Mouse (Mus musculus): ENCODE measurements around the gene 5031439G07Rik. TPM values are rescaled to one million over a fixed set of nuclear protein-coding genes. Genes with fewer than 3 reads are reported as not detected.
A peak's percentile ranks its signal among the peaks of the same experiment; 100 is the strongest.

5031439G07Rik gene
- polyA plus RNA-seq, 1 experiment: 23.2 TPM

DNA sequence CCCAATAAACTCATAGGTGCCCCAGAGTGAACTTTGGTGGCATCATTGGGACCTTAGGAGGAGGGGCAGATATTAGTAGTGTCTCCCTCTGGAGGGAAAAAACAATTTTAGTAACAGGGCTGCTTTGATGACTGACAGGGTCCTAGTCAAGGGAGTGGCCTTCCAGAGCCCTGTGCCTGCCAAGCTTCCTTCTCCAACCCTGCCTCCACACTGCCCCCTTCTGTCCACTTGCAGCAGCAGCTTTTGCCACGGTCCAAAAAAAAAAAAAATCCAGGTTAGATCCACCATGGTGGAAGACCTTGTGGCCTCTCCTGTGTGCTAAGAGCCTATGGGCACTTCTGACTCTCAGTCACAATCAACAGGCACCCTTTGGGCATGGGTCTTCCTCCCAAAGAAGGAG is 7.6 kb upstream of the 5031439G07Rik start:
- TF ChIP-seq CTCF (IDR thresholded peaks at IDR 0.05; ENCODE audit: insufficient read depth, low read length) (peak; percentile 74), POLR2A (IDR thresholded peaks at IDR 0.05; ENCODE audit: borderline replicate concordance, extremely low read depth, low read depth, low read length) (no peak)
- H3K4me3 ChIP-seq (replicated peaks; ENCODE audit: extremely low read depth, low read depth, low read length): no peak overlapping the region
- WGBS: 0% methylated on average over 1 of the region's 1 CpGs
- peak; percentile 46 for DNase-seq
- H3K4me1 ChIP-seq (ENCODE audit: control insufficient read depth, insufficient read depth, low read length): no peaks in the 10 kb centered on the region

DNA sequence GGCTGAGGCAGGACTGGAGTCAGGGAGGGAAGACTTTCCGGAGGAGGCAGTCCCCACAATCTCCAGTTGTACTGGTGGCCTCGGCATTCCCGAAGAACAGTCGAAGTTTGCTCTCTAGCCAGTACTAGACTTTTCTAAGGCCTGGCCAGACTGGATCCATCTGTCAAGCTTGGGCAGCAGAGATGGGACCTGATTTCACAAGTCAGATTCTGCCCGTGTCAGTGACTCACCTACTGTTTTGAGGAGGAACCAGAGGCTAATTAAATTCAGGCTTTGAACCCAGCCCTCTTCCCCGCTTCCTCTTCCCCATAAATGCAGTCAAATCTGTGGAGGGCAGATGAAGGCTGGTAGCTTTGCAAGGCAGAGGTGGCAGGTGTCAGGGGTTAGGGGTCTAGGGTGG is 6.7 kb upstream of the 5031439G07Rik start:
- Histone ChIP-seq H3K4me1 (ENCODE audit: control insufficient read depth, insufficient read depth, low read length) (no peaks in the 10 kb centered on the region), H3K4me3 (replicated peaks; ENCODE audit: extremely low read depth, low read depth, low read length) (no peak overlapping the region)
- WGBS: 35% methylated on average over 6 of the region's 6 CpGs
- no peak for TF ChIP-seq POLR2A (IDR thresholded peaks at IDR 0.05; ENCODE audit: borderline replicate concordance, extremely low read depth, low read depth, low read length)
- TF ChIP-seq CTCF (IDR thresholded peaks at IDR 0.05; ENCODE audit: insufficient read depth, low read length): no peak
- no peak for DNase-seq

DNA sequence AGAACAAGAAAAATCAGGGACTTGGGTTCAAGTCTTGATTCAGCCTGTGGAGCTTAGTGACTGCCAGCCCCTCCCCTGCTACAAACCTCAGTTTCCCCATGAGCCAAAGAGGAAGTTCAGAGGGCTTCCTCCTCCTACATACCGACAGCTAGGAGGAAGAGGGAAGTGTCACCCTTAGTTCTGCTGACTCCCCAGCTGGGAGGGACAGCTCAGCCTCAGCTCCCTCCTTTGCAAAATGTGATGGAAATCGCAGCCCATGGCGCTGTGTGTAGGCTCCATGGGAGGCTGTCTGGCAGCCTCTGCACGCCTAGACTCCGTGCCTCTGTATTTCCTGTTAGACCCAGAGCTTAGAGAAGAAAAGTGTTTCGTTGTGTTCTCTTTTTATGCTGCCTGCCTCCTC is 6.1 kb upstream of the 5031439G07Rik start:
- H3K4me3 ChIP-seq (replicated peaks; ENCODE audit: extremely low read depth, low read depth, low read length): no peak overlapping the region
- TF ChIP-seq CTCF (IDR thresholded peaks at IDR 0.05; ENCODE audit: insufficient read depth, low read length) (no peak), POLR2A (IDR thresholded peaks at IDR 0.05; ENCODE audit: borderline replicate concordance, extremely low read depth, low read depth, low read length) (no peak)
- H3K4me1 ChIP-seq (ENCODE audit: control insufficient read depth, insufficient read depth, low read length): no peaks in the 10 kb centered on the region
- WGBS: 21% methylated on average over 6 of the region's 6 CpGs
- no peak for DNase-seq

DNA sequence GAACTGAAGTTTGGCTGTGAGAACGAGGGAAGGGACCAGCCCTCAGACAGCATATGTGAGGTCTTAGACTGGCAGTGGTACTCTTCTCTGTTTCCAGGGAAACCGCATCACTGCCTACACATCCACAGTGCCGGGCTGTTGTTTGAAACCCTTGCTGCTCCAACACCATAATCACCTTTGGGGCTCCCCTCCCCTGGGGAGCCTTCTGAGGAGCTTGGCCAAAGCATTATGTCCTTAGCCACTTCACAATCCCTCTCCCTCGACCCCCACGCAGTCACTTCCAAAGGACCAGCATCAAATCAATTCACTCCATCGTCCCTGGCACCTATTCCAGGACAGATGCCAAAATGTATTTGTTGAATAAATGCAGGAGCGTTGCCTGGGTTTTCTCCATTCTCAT is 1.4 kb upstream of the 5031439G07Rik start:
- Histone ChIP-seq H3K4me1 (ENCODE audit: control insufficient read depth, insufficient read depth, low read length) (no peaks in the 10 kb centered on the region), H3K4me3 (replicated peaks; ENCODE audit: extremely low read depth, low read depth, low read length) (no peak overlapping the region)
- TF ChIP-seq CTCF (IDR thresholded peaks at IDR 0.05; ENCODE audit: insufficient read depth, low read length) (no peak), POLR2A (IDR thresholded peaks at IDR 0.05; ENCODE audit: borderline replicate concordance, extremely low read depth, low read depth, low read length) (no peak)
- WGBS: 74% methylated on average over 7 of the region's 7 CpGs
- no peak for DNase-seq

DNA sequence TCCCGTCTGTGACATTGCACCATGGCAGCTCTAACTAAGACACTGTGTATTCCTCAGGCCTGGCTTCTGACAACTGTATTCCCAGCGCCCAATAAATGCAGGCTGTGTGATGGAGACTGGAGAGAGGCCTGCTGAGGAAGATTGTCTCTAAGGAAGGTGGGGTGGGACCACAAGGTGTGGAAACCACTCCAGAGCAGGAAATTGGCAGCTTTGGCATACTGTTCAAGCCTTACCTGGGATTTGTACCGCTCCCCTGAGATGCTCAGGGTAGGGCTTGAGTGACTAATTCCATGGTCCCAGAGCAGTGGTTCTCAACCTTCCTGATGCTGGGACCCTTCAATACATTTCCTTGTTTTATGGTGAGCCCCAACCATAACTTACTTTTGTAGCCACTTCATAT is 747 bp upstream of the 5031439G07Rik start:
- H3K4me1 ChIP-seq (ENCODE audit: control insufficient read depth, insufficient read depth, low read length): no peaks in the 10 kb centered on the region
- 81% methylated on average over 3 of the region's 3 CpGs for WGBS
- no peak overlapping the region for H3K4me3 ChIP-seq (replicated peaks; ENCODE audit: extremely low read depth, low read depth, low read length)
- DNase-seq: no peak
- TF ChIP-seq CTCF (IDR thresholded peaks at IDR 0.05; ENCODE audit: insufficient read depth, low read length): no peak
- TF ChIP-seq POLR2A (IDR thresholded peaks at IDR 0.05; ENCODE audit: borderline replicate concordance, extremely low read depth, low read depth, low read length): no peak

DNA sequence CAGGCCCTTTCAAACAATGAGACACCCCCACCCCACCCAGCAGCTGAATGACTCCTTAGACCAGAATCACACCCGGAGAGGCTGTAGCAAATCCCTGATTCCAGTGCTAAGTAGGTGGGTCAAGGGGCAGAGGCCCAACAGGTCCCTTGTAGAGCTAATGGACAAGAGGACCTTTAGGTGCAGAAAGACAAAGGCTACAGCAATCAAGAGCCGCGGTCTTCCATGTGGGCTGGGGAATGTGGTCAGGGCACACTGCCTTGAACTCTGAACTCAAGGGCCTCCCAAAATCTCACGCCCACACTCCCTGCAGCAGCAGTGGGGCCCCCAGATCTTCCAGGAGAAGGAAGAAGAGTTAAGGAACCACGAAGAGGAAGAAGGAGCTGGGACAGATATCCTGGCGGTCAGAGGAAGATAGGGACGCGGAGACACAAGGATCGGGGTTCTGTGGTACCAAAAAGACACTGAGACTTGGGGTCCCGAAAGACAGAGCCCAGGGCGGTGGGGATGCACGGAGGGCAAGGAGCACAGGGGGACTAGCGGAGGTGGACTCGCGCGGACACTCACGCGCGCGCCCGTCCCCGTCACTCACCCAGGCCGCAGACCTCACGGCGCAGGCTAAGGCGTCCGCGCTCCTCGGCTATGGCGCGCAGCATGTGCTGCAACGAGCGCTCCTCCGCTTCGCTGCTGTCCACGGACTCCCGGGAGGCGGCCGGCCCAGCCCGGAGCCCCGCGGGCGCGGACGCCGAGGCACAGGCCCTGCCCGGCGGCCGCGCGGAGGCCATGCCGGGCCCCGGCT is 1.1 kb downstream of the 5031439G07Rik start:
- TF ChIP-seq POLR2A (IDR thresholded peaks at IDR 0.05; ENCODE audit: borderline replicate concordance, extremely low read depth, low read depth, low read length) (no peak), CTCF (IDR thresholded peaks at IDR 0.05; ENCODE audit: insufficient read depth, low read length) (no peak)
- DNase-seq: no peak
- peak overlapping the region; percentile 88 for H3K4me3 ChIP-seq (replicated peaks; ENCODE audit: extremely low read depth, low read depth, low read length)
- H3K4me1 ChIP-seq (ENCODE audit: control insufficient read depth, insufficient read depth, low read length): no peaks in the 10 kb centered on the region
- under 1% methylated on average over 53 of the region's 53 CpGs for WGBS

DNA sequence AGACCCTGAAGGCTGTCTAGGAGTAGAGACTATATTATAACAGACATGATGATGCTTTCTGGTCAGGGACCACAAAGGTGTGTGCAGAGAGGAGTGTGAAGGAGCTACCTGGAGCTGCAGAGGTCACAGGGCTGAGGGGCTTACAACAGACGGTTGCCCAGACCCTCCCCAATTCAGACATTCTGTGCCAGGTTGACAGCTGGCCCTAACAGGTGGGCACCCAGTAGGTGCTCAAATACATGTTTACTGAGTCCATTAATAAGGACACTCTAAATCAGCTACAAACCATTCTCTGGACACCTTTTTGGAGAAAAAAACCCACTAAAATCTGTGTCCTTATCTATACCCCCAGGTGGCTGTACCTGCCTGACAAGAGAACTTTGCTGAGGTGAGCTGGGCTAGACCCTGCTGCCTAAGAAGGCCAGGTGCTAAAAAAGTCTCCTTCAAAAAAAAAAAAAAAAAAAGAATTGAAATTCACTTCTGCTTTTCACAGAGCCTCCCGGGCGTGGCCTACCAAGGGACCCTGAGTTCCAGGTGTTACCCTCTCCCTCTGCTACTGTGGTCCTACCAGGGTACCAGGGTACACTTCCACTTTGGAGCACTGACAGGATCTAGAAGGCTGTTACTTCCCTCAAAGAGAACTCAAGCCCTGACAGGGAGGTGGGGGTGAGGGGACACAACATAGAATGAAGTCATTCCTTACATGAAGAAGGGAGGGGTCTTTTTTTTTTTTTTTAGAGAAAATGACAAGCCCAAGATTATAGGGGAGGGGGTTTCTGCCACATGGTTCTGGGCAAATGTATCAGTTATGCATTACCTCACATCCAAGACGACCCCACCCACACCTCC is 2.0 kb downstream of the 5031439G07Rik start:
- Histone ChIP-seq H3K4me1 (ENCODE audit: control insufficient read depth, insufficient read depth, low read length) (peaks cover 3% of the 10 kb centered on the region; the same call in 1 of the 2 replicates), H3K4me3 (replicated peaks; ENCODE audit: extremely low read depth, low read depth, low read length) (peak overlapping the region; percentile 88)
- DNase-seq: no peak
- WGBS: 61% methylated on average over 4 of the region's 4 CpGs
- TF ChIP-seq CTCF (IDR thresholded peaks at IDR 0.05; ENCODE audit: insufficient read depth, low read length) (no peak), POLR2A (IDR thresholded peaks at IDR 0.05; ENCODE audit: borderline replicate concordance, extremely low read depth, low read depth, low read length) (no peak)

DNA sequence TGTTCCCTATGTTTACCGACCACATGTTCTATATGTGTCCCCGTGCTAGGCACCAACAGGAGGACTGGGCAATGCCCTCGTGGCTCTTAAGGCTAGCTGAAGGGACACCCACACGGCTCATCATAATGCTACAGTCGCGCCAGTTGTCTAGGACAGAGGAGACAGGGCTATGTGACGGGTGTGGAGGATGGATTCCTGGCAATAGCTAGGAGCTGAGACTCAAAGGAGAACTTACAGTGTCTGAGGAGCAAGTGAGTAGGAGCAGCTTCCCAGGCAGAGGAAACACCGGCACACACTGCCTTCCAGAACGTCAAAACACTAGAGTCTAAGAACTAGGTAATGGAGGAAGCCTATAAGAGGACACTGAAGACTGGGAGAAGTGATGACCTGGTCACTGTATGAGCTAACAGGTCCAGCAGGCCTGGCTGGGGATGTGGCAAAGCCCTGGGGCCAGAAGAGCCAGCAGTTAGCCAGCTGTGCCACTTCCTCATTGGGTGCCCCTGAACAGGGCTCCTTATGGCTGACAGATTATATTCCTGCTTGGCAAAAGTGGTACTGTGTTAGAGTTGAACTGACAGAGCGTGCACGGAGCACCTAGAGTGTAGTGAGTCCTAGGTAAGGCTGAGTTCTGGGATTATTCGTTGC is 2.7 kb downstream of the 5031439G07Rik start:
- no peak overlapping the region for H3K4me3 ChIP-seq (replicated peaks; ENCODE audit: extremely low read depth, low read depth, low read length)
- no peak for DNase-seq
- WGBS: 90% methylated on average over 12 of the region's 12 CpGs
- peaks cover 3% of the 10 kb centered on the region; the same call in 1 of the 2 replicates for H3K4me1 ChIP-seq (ENCODE audit: control insufficient read depth, insufficient read depth, low read length)
- no peak for TF ChIP-seq POLR2A (IDR thresholded peaks at IDR 0.05; ENCODE audit: borderline replicate concordance, extremely low read depth, low read depth, low read length)
- no peak for TF ChIP-seq CTCF (IDR thresholded peaks at IDR 0.05; ENCODE audit: insufficient read depth, low read length)

DNA sequence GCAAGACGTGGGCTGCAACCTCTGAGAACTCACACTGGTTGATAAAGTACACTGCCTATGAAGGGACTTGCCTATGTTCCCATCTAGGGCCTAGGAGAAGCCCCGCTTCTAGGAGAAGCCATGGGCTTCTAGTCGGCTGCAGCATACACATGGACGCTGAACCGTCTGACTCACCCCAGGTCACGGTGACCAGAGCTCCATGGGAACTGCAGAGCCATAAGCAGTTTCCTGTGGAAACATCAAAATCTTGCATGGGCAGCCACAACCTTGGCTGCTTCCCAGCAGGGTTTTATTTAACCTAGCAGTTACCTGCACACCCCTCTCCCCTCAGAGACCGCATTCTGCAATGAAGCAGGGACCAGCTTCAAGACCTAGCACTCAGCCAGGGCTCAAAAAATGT is 4.6 kb downstream of the 5031439G07Rik start:
- H3K4me1 ChIP-seq (ENCODE audit: control insufficient read depth, insufficient read depth, low read length): peaks cover 3% of the 10 kb centered on the region; the same call in 1 of the 2 replicates
- no peak for TF ChIP-seq CTCF (IDR thresholded peaks at IDR 0.05; ENCODE audit: insufficient read depth, low read length)
- TF ChIP-seq POLR2A (IDR thresholded peaks at IDR 0.05; ENCODE audit: borderline replicate concordance, extremely low read depth, low read depth, low read length): no peak
- WGBS: 67% methylated on average over 7 of the region's 7 CpGs

More for the DNA sequence above, 4.6 kb downstream of the 5031439G07Rik start:
- H3K4me3 ChIP-seq (replicated peaks; ENCODE audit: extremely low read depth, low read depth, low read length): no peak overlapping the region
- no peak for DNase-seq

All from lung, adult 2 months (tissue).